Mouse (Mus musculus): Measurements from ENCODE around the gene Herc3. TPM values are rescaled to one million over a fixed set of nuclear protein-coding genes. Genes with fewer than 3 reads are reported as not detected.
"Not testable (repeated sequence)": the region's sequence is repeated elsewhere in the genome, so short reads cannot be mapped to it uniquely, and the experiment has no call there.

Gene Herc3
- total RNA-seq, 2 experiments from 2014 or later: 265 to 270 TPM

DNA sequence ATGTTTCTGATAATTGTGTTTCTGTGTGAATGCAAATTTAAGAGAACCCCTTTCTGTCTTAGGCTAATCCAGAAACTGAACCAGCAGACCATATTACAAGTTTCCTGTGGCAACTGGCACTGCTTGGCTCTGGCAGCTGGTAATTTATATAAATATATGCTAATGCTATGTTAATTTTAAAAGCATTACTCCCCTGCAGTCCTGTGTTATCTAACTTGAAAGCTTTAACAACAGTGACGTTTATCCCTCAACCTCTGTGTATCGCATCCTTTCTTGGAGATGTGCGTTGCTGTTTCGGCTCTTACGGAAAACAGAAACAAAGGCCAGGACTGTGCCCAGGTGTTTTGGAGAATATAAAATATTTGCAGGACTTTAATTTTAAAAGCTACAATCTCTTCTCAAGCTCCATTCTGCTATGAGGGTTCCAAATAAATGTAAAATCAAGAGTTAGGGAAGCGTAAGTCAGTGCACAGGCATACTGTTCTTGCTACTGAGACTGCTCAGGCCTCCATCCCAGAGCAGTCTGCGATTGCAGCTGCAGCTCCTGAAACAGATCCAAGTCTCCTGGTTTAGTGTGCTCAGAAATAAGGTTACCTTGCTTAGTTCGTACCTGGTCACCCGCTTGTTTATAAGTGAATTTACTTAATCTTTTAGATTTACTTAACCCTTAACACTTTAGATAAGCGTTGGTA, 24.6 kb downstream of the Herc3 start:
- intact Hi-C loops (cut with DNase I): no loop called here
- DNase-seq (ENCODE audit: extremely low spot score in 1 of 2, low spot score in 2 of 2): no peak

GRCm38 (mm10) chr6:58856494-58856893, 25.2 kb downstream of the Herc3 start:
- intact Hi-C loops (cut with DNase I): no loop called here
- DNase-seq (ENCODE audit: extremely low spot score in 1 of 2, low spot score in 2 of 2): no peak

DNA sequence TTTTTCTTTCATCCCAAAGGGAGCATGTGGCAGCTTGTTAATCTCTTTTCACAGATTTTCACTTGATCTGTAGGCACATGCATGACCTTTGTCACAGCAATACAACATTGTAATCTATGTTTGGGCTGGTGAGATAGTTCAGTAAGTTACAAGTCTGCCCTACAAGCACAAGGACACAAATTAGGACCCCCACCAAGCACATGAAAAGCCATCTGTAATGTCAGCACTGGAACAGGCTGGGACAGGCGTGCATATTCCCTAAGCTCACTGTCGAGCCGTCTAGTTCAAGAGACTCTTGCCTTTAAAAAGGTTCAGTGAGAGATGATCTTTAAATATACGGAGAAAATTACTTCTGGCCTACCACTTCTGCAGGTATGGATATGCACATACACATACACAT, 28.3 kb downstream of the Herc3 start:
- intact Hi-C loops (cut with DNase I): no loop called here
- no peak for DNase-seq (ENCODE audit: extremely low spot score in 1 of 2, low spot score in 2 of 2)

DNA sequence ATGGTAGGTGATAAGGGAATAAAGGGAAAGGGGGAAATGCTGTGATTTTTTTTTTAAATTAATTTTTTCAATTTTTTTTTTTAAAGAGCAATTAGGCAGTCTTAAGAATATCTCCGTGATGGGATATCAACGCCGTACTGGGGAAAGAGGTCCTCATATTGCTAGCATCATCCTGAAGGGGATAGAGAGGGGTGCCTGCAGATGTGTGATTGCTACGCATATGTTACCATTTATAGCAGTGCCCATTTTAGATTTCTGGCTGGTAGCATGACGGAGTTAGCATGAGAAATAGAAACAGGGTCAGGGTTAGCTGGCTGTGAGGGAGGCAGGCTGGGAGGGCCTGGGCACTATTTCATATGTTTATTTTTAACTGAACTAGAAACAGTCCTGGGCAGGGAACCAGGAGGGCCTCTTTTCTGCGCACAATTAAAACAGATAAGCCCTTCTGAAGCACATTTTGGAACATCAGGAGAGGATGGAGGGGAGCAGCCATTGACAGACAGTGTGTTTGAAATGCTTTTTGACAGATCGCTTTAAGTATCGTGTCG, 31.3 kb downstream of the Herc3 start:
- intact Hi-C loops (cut with DNase I): no loop called here
- no peak for DNase-seq (ENCODE audit: extremely low spot score in 1 of 2, low spot score in 2 of 2)

GRCm38 (mm10) chr6:58863631-58864235, 32.5 kb downstream of the Herc3 start:
- intact Hi-C loops (cut with DNase I): no loop called here
- no peak for DNase-seq (ENCODE audit: extremely low spot score in 1 of 2, low spot score in 2 of 2)

- intact Hi-C loops (cut with DNase I); DNase-seq (ENCODE audit: extremely low spot score in 1 of 2, low spot score in 2 of 2): not testable (repeated sequence)
Measured at GRCm38 (mm10) chr6:58867858-58868257, 36.6 kb downstream of the Herc3 start.

DNA sequence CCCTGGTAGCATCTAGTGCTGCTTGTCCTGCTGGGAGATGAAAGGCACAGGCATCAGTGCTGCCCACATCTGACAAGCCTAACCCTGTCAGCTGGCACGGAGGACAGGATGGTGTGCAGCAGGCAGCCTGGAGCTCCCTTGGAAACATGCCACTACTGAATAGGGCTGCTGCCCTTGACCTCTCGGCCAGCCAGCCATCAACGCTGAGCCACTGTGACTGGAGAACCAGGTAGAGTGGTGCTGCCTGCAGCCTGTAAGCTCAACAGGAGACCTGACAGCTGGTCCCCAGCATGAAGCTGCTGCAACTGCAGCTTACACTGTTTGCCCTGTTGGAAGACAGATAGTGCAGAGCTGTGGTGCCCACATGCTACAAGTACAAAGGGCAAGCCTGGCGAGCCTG, 48.3 kb downstream of the Herc3 start:
- no peak for DNase-seq (ENCODE audit: extremely low spot score in 1 of 2, low spot score in 2 of 2)
- intact Hi-C loops (cut with DNase I): no loop called here

- intact Hi-C loops (cut with DNase I): loop anchor here (5.0 kb wide), 1 partner anchor 302 kb away; no protein-coding TSS in a partner anchor
- no peak for DNase-seq (ENCODE audit: extremely low spot score in 1 of 2, low spot score in 2 of 2)
Measured at GRCm38 (mm10) chr6:58879987-58880386, 48.7 kb downstream of the Herc3 start.

DNA sequence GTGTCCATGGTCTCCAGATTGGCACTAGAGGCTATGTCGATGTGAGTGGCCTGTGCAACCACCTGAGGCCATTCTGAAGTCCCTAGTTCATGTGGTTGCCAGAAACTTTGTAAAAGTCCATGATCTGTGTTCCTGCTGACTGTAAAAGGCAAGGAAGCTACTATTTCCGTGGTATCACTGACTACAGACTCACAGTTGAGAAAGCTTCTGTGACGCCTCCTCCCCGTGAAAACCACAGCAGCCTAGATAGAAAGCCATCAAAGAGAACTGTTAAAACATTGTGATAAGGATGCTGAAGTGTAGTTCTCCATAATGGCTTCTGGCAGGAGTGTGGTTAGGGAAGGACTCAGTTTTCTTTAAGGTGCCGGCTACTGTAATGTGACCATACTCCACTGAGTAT, 49.6 kb downstream of the Herc3 start:
- DNase-seq (ENCODE audit: extremely low spot score in 1 of 2, low spot score in 2 of 2): no peak
- intact Hi-C loops (cut with DNase I): loop anchor here (5.0 kb wide), 1 partner anchor 301 kb away; no protein-coding TSS in a partner anchor

- intact Hi-C loops (cut with DNase I): loop anchor here (5.0 kb wide), 1 partner anchor 301 kb away; no protein-coding TSS in a partner anchor
- no peak for DNase-seq (ENCODE audit: extremely low spot score in 1 of 2, low spot score in 2 of 2)
Measured at GRCm38 (mm10) chr6:58881363-58881762, 50.1 kb downstream of the Herc3 start.

- no peak for DNase-seq (ENCODE audit: extremely low spot score in 1 of 2, low spot score in 2 of 2)
- intact Hi-C loops (cut with DNase I): loop anchor here (5.0 kb wide), 1 partner anchor 300 kb away; no protein-coding TSS in a partner anchor
Measured at GRCm38 (mm10) chr6:58882271-58882670, 51.0 kb downstream of the Herc3 start.

GRCm38 (mm10) chr6:58889917-58890316, 58.7 kb downstream of the Herc3 start:
- no peak for DNase-seq (ENCODE audit: extremely low spot score in 1 of 2, low spot score in 2 of 2)
- intact Hi-C loops (cut with DNase I): no loop called here

- no peak for DNase-seq (ENCODE audit: extremely low spot score in 1 of 2, low spot score in 2 of 2)
- intact Hi-C loops (cut with DNase I): no loop called here
Measured at GRCm38 (mm10) chr6:58893307-58893706, 62.0 kb downstream of the Herc3 start.

- intact Hi-C loops (cut with DNase I): no loop called here
- DNase-seq (ENCODE audit: extremely low spot score in 1 of 2, low spot score in 2 of 2): no peak
Measured at GRCm38 (mm10) chr6:58894994-58895393, 63.7 kb downstream of the Herc3 start.

GRCm38 (mm10) chr6:58896648-58897047, 65.4 kb downstream of the Herc3 start:
- intact Hi-C loops (cut with DNase I): no loop called here
- no peak for DNase-seq (ENCODE audit: extremely low spot score in 1 of 2, low spot score in 2 of 2)

GRCm38 (mm10) chr6:58899076-58899475, 67.8 kb downstream of the Herc3 start:
- intact Hi-C loops (cut with DNase I): no loop called here
- no peak for DNase-seq (ENCODE audit: extremely low spot score in 1 of 2, low spot score in 2 of 2)

DNA sequence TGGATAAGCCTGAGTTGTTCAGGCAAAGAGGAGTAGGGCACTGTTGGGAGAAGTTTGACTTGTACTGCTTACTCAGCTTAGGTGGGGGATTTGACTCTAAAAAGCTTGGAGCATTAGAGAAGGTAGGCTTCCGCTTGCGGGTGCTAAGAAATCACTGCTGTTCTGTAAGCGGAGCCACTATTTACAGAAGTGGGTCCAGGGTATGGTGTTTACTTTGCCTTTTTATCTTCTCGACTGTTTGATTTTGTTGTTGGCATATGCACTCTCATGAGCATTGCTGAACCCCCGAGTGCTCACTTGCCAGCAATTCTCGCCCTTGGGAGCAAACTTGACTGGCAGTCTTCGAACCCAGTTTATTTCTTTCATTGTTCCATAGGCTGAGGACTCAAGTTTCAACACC, 69.3 kb downstream of the Herc3 start:
- no peak for DNase-seq (ENCODE audit: extremely low spot score in 1 of 2, low spot score in 2 of 2)
- intact Hi-C loops (cut with DNase I): no loop called here

DNA sequence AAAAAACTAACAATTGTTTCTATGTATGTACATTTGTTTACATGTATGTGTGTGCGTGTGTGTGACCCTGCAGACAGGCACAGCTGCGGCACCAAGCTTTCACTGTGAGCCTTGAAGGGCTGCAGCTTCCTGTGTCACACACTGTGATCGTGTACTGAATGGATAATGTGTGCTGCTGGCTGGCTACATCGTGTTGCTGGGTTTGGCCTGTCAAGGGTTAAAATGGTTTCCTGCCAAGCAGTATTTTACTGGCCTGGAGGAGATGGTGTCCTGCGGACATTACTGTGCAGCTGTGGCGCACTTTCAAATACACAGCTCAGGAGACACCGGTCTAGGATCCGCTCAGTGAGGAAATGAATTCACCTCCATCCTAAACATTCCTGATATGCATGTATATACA, 71.9 kb downstream of the Herc3 start:
- DNase-seq (ENCODE audit: extremely low spot score in 1 of 2, low spot score in 2 of 2): peak; percentile 68 to 75
- intact Hi-C loops (cut with DNase I): no loop called here

DNA sequence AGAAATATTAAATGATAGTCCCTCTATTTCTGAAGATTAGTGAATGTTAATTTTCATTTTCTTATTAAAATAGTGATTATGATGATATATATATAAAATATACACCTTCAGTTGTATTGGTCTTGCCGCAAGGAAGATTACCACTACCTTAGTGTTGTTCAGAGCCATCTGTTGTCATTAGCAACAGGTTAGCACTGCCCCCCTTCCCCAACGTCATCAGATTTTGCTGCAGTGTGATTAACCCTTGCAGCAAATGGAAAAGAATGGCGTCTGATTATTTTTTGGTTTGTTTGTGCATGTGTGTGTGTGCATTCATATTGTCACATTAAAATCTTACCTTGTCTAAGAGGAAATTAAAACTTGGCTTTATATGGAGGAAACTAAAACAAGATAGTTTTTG, 73.3 kb downstream of the Herc3 start:
- intact Hi-C loops (cut with DNase I): no loop called here
- no peak for DNase-seq (ENCODE audit: extremely low spot score in 1 of 2, low spot score in 2 of 2)

- intact Hi-C loops (cut with DNase I): no loop called here
- peak; percentile 67 to 76 for DNase-seq (ENCODE audit: extremely low spot score in 1 of 2, low spot score in 2 of 2)
Measured at GRCm38 (mm10) chr6:58906852-58907261, 75.6 kb downstream of the Herc3 start, which contains the start of gene Nap1l5. TSS of gene Nap1l5 (minus strand) at chr6:58907076.

All from left cerebral cortex, postnatal 10 days (tissue).